Mouse (Mus musculus) splenic B cell, adult 2 months (primary cell): ENCODE data around the gene Gorasp1.

Experiments
- DNase-seq: peaks from one replicate; pipeline ENCODE4 v3.0.0-alpha.2; 2011; ENCODE audit warnings: low read depth, low spot score
- H3K27me3 ChIP-seq: 2 replicates; pipeline ENCODE4 v1.6.1; 2012; ENCODE audit warnings: mild to moderate bottlenecking, low read length, moderate library complexity, mixed read lengths; ENCODE audit not compliant: control insufficient read depth, poor library complexity, insufficient read depth, severe bottlenecking
- H3K36me3 ChIP-seq: 2 replicates; pipeline ENCODE4 v1.6.1; 2012; ENCODE audit warnings: mild to moderate bottlenecking, low read length, moderate library complexity, mixed read lengths; ENCODE audit not compliant: control insufficient read depth, poor library complexity, insufficient read depth, severe bottlenecking

Gene Gorasp1

DNA sequence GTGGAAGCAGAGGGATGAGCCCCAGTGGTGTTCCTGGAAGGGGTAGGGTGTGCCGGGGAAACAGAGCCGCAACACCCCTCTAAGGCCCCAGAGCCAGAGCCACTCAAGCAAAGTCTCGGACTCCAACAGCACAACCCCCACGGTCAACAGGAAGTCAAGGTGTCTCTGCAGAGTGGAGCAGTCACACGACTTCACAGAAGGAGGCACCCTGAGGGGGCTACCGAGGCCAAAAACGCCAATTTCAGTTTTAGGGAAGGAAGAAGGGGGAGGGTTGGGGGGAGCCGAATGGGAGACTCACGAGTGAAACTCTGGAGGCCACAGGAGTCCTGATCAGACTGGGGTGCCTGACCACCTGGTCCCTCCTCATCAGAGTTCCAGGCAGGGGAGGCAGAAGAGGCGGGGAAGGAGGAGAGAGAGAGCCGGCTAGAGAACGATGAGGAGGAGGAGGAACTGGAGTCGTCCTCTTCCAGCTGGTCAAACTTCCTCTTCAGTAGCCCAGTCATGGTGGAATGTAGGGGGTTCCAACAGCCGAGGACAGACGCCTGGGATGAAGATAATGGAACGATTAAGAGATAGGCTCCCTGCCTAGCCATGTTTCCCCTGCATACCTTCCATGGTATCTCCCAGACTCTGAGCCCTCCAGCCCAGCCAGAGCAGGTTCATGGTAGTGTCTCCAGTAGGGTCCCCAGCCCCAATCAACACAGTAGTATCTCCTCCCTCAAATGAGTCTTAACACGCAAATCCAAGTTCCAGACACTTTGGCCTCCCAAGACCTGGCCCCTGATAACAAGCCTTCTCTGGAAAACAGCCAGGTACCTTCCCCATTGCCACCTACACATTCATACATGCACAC lies 39.6 kb upstream of the Gorasp1 start:
- DNase-seq = peak; percentile 58
- H3K27me3 ChIP-seq = no peaks in the 10 kb centered on the region
- peaks cover 12% of the 10 kb centered on the region for H3K36me3 ChIP-seq

DNA sequence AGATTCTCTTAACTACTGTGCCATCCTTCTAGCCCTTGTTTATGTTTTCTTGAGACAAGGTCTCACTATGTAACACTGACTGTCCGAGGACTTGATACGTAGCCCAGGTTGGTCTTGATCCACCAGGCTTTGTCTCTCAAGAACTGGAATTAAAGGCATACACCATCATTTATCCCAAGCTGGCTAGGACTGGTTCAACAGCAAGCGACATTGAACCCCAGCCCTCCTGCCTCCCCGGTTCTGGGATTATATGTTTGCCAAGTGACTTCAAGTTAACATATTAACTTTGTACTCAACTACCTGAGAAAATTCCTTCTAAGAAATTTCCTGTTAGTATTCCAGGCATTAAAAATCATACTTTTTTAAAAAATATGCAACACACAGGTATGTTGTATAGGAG lies 37.9 kb upstream of the Gorasp1 start:
- no peaks in the 10 kb centered on the region for H3K27me3 ChIP-seq
- DNase-seq = no peak
- peaks cover 13% of the 10 kb centered on the region for H3K36me3 ChIP-seq

DNA sequence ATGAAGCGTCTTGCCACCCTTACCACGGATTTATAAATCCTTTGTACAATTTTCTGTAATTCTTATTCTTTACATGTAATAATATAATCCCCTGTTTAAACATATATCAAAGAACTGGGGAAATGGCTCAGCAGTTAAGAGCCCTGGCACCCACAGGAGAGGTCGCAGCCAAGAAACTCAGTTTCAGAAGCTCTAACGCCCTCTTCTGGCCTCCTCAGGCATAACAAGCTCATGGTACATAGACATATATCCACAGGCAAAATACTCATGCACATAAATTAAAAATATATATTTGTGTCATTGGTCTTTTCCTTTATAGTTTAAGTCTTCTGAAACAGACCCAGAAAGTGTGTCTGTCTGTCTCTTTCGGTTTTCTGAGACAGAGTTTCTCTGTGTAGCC lies 37.2 kb upstream of the Gorasp1 start:
- Histone ChIP-seq H3K36me3 (peaks cover 13% of the 10 kb centered on the region), H3K27me3 (no peaks in the 10 kb centered on the region)
- DNase-seq = peak; percentile 60

DNA sequence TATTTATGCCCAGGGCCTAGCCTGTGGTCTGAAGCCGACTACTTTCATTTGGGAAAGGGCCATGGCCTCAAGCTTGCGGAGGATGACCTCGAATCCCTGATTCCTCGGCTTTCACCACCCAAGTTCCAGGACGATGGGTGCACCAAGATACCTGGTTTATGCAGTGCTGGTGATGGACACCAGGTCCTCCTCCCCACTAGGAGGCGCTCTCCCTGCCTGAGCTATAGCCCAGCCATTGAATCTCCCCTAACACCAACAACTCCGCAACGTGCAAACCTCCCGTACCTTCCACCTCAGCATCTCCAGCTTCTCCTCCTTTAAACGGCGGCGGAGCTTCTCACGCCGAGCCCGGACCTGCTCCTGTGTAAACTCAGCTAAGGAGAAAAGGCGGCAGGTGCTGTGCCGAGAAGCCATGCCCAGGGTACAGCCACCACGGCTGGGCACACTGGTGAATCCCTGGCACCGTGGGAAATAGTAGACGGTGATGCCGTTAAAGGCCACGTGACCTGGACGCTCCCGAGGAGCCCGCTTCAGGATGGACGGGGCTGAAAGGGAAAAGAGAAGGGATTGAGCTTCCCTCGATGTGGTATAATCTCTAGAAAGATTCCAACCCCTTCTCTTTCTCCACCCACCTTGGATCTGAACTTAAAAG lies 36.6 kb upstream of the Gorasp1 start:
- H3K36me3 ChIP-seq = peaks cover 13% of the 10 kb centered on the region
- no peaks in the 10 kb centered on the region for H3K27me3 ChIP-seq
- DNase-seq = peak; percentile 73

DNA sequence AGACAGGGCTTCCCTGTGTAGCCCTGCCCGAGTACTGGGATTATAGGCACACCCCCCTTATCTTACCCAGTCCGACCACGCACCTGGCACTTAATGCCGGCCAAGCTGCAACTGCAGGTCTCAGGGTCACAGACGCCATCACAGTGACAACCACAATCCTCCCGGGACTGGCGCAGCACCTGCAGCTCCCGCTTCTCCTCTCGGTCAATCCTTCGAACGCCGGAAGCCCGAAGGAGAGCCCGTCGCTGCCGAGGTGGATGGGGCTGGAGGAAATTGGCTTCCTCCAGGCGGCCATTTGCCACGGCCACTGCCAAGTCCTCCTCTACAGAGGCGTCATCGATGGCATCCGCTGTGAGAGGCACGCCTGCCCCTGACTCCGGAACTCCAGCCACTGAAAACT lies 35.9 kb upstream of the Gorasp1 start:
- no peak for DNase-seq
- H3K27me3 ChIP-seq = no peaks in the 10 kb centered on the region
- H3K36me3 ChIP-seq = peaks cover 13% of the 10 kb centered on the region

DNA sequence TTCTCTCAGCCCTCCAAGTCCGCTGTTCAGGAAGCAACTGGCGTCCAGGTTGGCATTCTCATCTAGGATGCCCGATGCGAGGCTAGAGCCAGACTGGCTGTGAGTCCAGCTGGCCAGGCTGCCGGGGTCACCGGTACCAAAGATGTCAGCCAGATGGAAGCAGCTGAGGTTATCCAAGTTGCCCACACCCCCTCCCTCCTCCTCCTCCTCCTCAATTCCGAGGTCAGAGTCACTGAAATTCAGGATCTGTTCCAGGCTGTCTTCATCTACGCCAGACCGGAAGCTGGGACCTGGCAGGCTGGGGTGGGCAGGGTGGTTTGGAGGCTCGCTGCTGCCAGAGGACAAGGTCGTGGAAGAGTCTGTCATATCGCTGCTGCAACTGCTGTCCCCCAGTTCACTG lies 35.2 kb upstream of the Gorasp1 start:
- H3K36me3 ChIP-seq = peaks cover 13% of the 10 kb centered on the region
- no peaks in the 10 kb centered on the region for H3K27me3 ChIP-seq
- DNase-seq = no peak

DNA sequence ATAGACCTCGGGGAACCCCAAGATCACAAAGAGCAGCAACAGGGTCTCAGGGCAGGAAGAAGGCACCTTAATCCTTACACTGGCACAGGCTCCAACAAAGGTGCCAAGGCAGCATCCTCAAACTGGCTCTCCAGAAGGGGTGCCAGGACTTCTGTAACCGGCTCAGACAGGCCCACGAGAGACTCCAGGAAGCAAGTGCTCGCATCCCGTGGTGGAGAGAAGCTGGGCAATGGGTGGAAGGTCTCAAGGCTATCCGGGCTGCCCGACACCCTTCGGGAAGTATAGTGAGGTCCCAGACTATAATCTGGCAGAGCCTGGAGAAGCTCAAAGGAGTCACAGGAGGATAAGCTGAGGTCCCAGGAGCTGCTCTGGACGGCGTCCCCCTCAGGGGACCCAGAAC lies 34.8 kb upstream of the Gorasp1 start:
- H3K36me3 ChIP-seq = peaks cover 13% of the 10 kb centered on the region
- DNase-seq = no peak
- H3K27me3 ChIP-seq = no peaks in the 10 kb centered on the region

DNA sequence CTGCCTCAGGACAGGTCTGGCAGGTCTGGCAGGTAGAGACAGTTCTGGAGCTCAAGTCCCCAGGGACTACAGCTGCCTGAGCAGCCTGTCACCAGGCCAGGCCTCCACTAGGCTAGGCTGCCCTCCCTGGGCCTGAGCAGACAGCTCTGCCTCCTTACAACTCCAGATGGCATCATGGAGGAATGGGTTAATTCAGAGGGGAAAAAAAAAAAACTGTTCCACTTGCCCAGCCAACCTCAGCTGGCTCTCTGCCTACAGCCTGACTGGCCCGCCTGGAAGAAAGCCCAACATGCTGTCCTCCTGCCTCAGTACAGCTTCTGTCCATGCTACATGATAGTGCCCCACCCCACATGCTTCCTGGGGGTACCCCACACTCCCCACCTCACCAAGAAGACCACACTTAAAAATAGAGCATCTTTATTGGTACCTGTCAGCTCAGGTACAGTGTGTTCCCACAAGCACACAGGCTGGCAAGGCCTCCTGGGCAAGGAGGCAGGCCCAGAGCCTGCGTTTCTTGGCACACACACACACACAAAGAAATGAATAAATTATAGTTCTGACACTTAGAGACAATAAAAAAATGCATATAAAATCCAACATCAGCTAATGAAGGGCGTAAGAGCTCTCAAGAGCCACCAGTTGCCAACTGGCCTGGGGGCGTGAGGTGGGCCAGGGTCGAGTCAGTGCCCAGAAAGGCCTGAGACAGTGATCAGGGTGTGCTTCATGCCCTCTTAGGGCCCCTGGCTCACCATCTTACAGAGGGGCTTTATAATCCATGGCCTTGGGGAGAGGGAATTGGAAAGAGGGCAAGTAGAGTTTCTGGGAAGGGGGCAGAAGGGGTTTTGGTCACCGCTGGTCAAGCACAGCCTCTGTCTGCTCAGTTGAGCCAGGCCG lies 33.6 kb upstream of the Gorasp1 start:
- DNase-seq = peak; percentile 48
- peaks cover 13% of the 10 kb centered on the region for H3K36me3 ChIP-seq
- no peaks in the 10 kb centered on the region for H3K27me3 ChIP-seq

DNA sequence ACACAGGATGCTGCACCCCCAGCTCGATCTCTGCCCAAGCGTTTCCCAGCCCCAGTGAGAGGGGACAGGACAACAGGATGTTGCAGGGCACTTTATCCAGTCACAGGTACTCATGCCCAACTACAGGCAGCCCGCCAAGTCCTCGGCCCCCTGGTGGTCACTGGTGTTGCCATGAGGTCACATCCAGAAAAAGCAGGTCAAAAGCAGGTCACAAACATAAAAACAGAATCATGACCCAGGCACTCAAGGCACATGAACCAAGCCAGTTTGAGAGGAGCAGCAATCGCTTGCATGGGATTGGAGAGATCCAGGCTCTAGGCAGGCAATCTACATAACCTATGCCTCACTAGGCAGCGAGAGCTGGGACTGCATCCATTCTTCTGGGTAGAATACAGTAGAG lies 32.9 kb upstream of the Gorasp1 start:
- Histone ChIP-seq H3K27me3 (no peaks in the 10 kb centered on the region), H3K36me3 (peaks cover 13% of the 10 kb centered on the region)
- DNase-seq = peak; percentile 70

DNA sequence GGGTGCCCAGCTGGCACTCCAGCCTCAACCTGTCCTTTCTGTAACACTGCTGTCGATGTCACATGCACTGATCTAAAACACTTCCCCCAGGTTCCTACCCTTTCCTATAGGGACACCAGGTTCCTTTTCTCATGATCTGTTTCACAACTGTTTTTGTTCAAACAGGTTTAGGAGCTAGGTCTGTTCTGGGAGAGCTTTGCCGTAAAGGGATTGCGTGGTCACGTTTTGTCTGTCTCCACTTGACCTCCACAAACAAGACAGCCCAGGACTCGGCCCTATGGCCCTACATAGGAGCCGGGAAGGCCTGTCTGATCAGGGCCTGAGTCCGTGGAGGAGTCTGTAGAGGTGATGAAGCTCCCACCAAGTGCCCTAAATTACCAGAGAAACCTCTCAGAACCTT lies 32.4 kb upstream of the Gorasp1 start:
- no peak for DNase-seq
- Histone ChIP-seq H3K36me3 (peaks cover 13% of the 10 kb centered on the region), H3K27me3 (no peaks in the 10 kb centered on the region)

DNA sequence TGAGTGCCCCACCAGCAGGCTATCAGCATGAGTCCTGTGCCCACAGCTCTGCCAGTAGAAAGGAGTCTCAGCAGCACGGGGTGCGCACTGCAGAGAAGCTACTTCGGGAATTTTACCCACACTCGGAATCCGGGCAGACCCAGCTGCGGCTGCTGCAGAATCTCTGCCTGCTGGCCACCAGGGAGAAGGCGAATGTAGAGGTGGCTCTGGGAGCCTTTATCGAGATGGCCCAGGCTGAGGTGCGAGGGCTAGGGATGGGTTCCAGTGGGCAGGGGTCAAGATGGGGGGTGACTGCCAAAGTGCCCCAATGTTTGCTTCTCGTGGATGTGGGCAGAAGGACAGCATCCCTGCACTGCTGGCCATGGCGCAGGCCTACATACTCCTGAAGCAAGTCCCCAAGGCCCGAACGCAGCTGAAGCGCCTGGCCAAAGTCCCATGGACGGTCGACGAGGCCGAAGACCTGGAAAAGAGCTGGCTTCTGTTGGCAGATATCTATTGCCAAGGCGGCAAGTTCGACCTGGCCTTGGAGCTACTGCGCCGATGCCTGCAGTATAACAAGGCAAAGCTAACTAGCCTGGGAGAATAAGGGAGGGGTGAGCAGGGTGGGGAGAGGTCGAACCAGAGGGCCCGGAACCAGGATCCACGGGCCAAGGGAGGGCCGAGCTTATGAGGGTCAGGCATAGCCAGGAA lies 29.0 kb upstream of the Gorasp1 start:
- no peak for DNase-seq
- H3K36me3 ChIP-seq = no peaks in the 10 kb centered on the region
- no peaks in the 10 kb centered on the region for H3K27me3 ChIP-seq

DNA sequence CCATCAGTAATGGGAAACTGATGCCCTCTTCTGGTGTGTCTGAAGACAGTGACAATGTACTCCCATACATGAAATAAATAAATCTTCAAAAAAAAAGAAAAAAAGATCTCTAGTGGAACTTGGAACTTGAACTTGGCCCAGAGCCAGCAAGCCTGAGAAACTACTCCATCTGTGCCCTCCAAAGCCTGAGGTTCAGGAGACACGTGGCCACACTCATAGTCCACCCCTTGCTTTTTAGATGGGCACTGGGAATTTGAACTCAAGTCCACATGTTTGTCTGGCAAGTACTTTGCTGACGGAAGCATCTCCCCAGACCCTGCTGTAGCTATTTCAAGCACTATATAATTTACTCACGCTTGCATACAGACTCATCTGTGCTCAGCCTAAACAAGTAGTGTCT lies 27.8 kb upstream of the Gorasp1 start:
- DNase-seq = no peak
- Histone ChIP-seq H3K27me3 (no peaks in the 10 kb centered on the region), H3K36me3 (no peaks in the 10 kb centered on the region)

DNA sequence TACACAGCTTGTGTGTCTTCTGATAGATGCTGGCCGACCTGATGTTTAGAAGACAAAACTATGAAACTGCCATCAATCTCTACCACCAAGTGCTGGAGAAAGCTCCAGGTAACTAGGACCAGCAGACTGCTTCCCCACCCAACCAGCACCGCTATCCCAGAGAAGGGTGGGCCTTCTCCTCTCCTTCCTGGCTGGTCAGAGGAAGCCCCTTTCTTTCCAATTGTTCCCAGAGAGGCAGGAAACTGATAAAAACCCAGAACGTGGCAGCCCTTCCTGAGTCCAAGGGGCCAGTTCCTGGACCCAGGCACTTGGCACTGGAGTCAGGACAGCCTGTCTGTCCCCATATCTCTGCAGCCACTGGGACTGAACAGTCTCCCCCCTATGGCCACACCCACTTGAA lies 26.8 kb upstream of the Gorasp1 start:
- H3K27me3 ChIP-seq = no peaks in the 10 kb centered on the region
- H3K36me3 ChIP-seq = no peaks in the 10 kb centered on the region
- no peak for DNase-seq

DNA sequence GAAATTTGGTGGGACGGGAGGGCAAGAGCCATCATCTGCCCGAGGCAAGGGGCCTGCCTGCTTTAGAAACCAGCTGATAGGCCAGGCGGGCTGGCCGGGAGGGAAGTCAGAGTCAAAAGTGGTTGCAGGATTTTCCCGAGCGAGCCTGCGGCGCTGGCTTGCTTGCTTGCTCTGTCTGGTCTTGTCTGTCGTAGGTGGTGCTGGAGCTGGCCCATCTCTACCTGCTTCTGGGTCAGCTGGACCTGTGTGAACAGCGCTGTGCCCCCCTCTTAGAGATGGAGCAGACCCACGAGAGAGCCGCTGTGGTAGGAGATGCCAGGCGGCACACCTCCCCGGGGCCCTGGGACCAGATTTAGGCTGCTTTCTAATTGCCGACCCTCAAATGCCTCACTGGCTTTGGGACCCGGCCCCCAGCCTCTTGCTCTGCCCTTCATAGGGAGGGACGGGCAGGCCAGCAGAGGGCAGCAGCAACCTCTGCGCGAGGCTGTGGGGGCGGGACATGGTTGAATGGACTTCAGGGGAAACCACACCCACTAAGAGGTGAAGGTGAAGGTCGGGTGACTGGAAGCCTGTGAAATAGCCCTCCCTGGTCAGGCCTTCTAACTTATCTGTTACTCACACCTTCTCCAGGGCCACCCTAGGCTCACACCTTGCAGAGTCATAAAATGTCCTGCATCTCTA lies 25.8 kb upstream of the Gorasp1 start:
- DNase-seq = peak; percentile 92
- H3K27me3 ChIP-seq = no peaks in the 10 kb centered on the region
- no peaks in the 10 kb centered on the region for H3K36me3 ChIP-seq
